ENCODE assay signal across 8 mouse cellular contexts in the genomic region with DNA sequence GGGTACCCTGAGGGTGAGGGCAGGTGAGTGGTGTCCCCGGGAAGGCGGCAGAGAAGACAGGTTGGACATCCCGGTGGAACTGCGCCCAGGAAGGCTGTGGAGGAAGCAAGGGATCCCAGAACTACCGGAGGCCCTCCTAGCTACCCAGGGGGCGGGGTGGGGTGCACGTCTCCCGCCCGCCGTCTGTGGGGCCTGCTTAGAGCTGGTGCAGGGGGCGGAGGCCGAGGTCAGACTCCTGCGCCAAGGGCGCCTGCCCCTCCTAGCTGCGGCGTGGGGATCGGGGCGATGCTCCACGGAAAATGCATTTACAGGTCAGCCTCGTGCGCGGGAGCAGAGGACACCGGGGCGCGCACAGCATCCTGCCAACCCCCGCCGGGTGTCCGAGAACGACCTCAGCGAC. TPM values are rescaled to one million over a fixed set of nuclear protein-coding genes. Genes with fewer than 3 reads are reported as not detected.
A peak's percentile ranks its signal among the peaks of the same experiment; 100 is the strongest.
DNase-seq lines count a peak whose midpoint lies in the region; ATAC-seq and TF ChIP-seq lines count a peak whose summit lies in the region.

No protein-coding gene starts in this region.

- H3K4me2 ChIP-seq in heart, embryonic 16.5 days (ENCODE audit: low read depth, low read length): peak overlapping the region; percentile 87
- peak overlapping the region; percentile 92 for H3K4me2 ChIP-seq in lung, embryonic 15.5 days

- peak overlapping the region; percentile 73 for H3K9ac ChIP-seq in heart, embryonic 16.5 days (ENCODE audit: low read length)
- H3K9ac ChIP-seq in lung, embryonic 15.5 days: peak overlapping the region; percentile 66

- no peak overlapping the region for H3K27ac ChIP-seq in bone marrow macrophage, adult 2 months (ENCODE audit: insufficient read depth, low read depth, low read length)
- H3K27ac ChIP-seq in heart, embryonic 16.5 days (ENCODE audit: low read length): peak overlapping the region; percentile 49
- peak overlapping the region; percentile 66 for H3K27ac ChIP-seq in lung, embryonic 15.5 days
- H3K27ac ChIP-seq in thymus, adult 2 months (ENCODE audit: control insufficient read depth, insufficient read depth, low read length): no peak overlapping the region

- no peak for TF ChIP-seq CTCF in bone marrow macrophage, adult 2 months (IDR thresholded peaks at IDR 0.05; ENCODE audit: low read depth, low read length)
- no peak for TF ChIP-seq CTCF in thymus, adult 2 months (IDR thresholded peaks at IDR 0.05; ENCODE audit: borderline replicate concordance, control insufficient read depth, extremely low read depth, insufficient read depth, low read length, poor library complexity)

- H3K36me3 ChIP-seq in heart, embryonic 16.5 days (ENCODE audit: control insufficient read depth, insufficient read depth): no peaks in the 10 kb centered on the region
- no peaks in the 10 kb centered on the region for H3K36me3 ChIP-seq in lung, embryonic 15.5 days
- no peaks in the 10 kb centered on the region for H3K36me3 ChIP-seq in thymus, adult 2 months (ENCODE audit: control insufficient read depth, insufficient read depth, low read length)

- DNase-seq in kidney, postnatal 10 days: peak; percentile 51
- no peak for DNase-seq in kidney, adult 18-20 months
- DNase-seq in thymus, adult 2 months: peak; percentile 60
- DNase-seq in testis, postnatal 14 days (ENCODE audit: low spot score): no peak
- no peak for DNase-seq in right cerebral cortex, adult 18-20 months

- WGBS in heart, embryonic 16.5 days: under 1% methylated on average over 30 of the region's 30 CpGs
- WGBS in lung, embryonic 15.5 days: 2% methylated on average over 30 of the region's 30 CpGs
- under 1% methylated on average over 30 of the region's 30 CpGs for WGBS in thymus, adult 2 months

- no peak for TF ChIP-seq POLR2A in bone marrow macrophage, adult 2 months (IDR thresholded peaks at IDR 0.05; ENCODE audit: borderline replicate concordance, low read depth, low read length)
- TF ChIP-seq POLR2A in thymus, adult 2 months (IDR thresholded peaks at IDR 0.05; ENCODE audit: control insufficient read depth, extremely low read depth, insufficient read depth, low read length, poor library complexity): no peak

- no peaks in the 10 kb centered on the region for H3K9me3 ChIP-seq in heart, embryonic 16.5 days (replicated peaks; ENCODE audit: control insufficient read depth, low read length)
- no peaks in the 10 kb centered on the region for H3K9me3 ChIP-seq in lung, embryonic 15.5 days

- H3K4me1 ChIP-seq in bone marrow macrophage, adult 2 months (ENCODE audit: control insufficient read depth, insufficient read depth, low read length): 0 out of 2 replicates have a peak, but pooled peaks cover 2% of the 10 kb centered on the region
- H3K4me1 ChIP-seq in heart, embryonic 16.5 days (ENCODE audit: control insufficient read depth, insufficient read depth, low read length): peaks cover 32% of the 10 kb centered on the region
- H3K4me1 ChIP-seq in lung, embryonic 15.5 days: peaks cover 33% of the 10 kb centered on the region
- H3K4me1 ChIP-seq in thymus, adult 2 months (replicated peaks; ENCODE audit: control insufficient read depth, insufficient read depth, low read length): peaks cover 49% of the 10 kb centered on the region

- ATAC-seq in heart, embryonic 16.5 days (replicated peaks; ENCODE audit: extremely low read depth, insufficient read depth, low FRiP score): 0 out of 2 replicates have a peak, but pooled peaks have one; percentile 10
- ATAC-seq in lung, embryonic 15.5 days (ENCODE audit: borderline replicate concordance, extremely low read depth, low FRiP score, low TSS enrichment): peak; percentile 16; the same call in 1 of the 2 replicates

- H3K27me3 ChIP-seq in heart, embryonic 16.5 days (ENCODE audit: control insufficient read depth, insufficient read depth, low read length): no peaks in the 10 kb centered on the region
- peaks cover 3% of the 10 kb centered on the region; the same call in 1 of the 2 replicates for H3K27me3 ChIP-seq in lung, embryonic 15.5 days
- H3K27me3 ChIP-seq in thymus, adult 2 months (ENCODE audit: control insufficient read depth, insufficient read depth, low read length): no peaks in the 10 kb centered on the region

- H3K4me3 ChIP-seq in bone marrow macrophage, adult 2 months (ENCODE audit: insufficient read depth, low read length): peak overlapping the region; percentile 70
- H3K4me3 ChIP-seq in heart, embryonic 16.5 days (ENCODE audit: low read length): peak overlapping the region; percentile 65
- peak overlapping the region; percentile 65 for H3K4me3 ChIP-seq in lung, embryonic 15.5 days
- peak overlapping the region; percentile 82 for H3K4me3 ChIP-seq in thymus, adult 2 months (ENCODE audit: control insufficient read depth, insufficient read depth, low read length)

RNA-seq across cellular contexts. Expression of gene N4bp3, which starts 0.4 kb away (rescaled TPM):
- 8.7 and 9.8 TPM in 2 replicates for polyA plus RNA-seq in bone marrow macrophage, adult 2 months (2012; ENCODE audit: insufficient read depth, insufficient read length, missing spikeins)
- 21.6 and 25.8 TPM in 2 replicates for polyA plus RNA-seq in heart, embryonic 16.5 days (2015; fragmentation: Nextera tagmentation; extraction: Ambion mirVana)
- polyA plus RNA-seq in lung, embryonic 15.5 days (2015; fragmentation: Nextera tagmentation; extraction: Ambion mirVana): 46.2 and 46.6 TPM in 2 replicates
- 22.7 and 25.5 TPM in 2 replicates for polyA plus RNA-seq in thymus, adult 2 months (2012; rRNA removed)

RNA-seq across cellular contexts. Expression of gene D930048N14Rik, which starts 0.5 kb away (rescaled TPM):
- polyA plus RNA-seq in bone marrow macrophage, adult 2 months (2012; ENCODE audit: insufficient read depth, insufficient read length, missing spikeins): 8.1 and 9.2 TPM in 2 replicates
- polyA plus RNA-seq in heart, embryonic 16.5 days (2015; fragmentation: Nextera tagmentation; extraction: Ambion mirVana): 1.3 and 1.9 TPM in 2 replicates
- polyA plus RNA-seq in lung, embryonic 15.5 days (2015; fragmentation: Nextera tagmentation; extraction: Ambion mirVana): 2.7 and 3.9 TPM in 2 replicates
- polyA plus RNA-seq in thymus, adult 2 months (2012; rRNA removed): 15.8 and 16.6 TPM in 2 replicates

RNA-seq across cellular contexts. Expression of gene Rmnd5b, which starts 14.6 kb away (rescaled TPM):
- 42.4 and 43.7 TPM in 2 replicates for polyA plus RNA-seq in bone marrow macrophage, adult 2 months (2012; ENCODE audit: insufficient read depth, insufficient read length, missing spikeins)
- polyA plus RNA-seq in heart, embryonic 16.5 days (2015; fragmentation: Nextera tagmentation; extraction: Ambion mirVana): 37.1 and 38.2 TPM in 2 replicates
- 43.7 and 43.8 TPM in 2 replicates for polyA plus RNA-seq in lung, embryonic 15.5 days (2015; fragmentation: Nextera tagmentation; extraction: Ambion mirVana)
- 123 and 125 TPM in 2 replicates for polyA plus RNA-seq in thymus, adult 2 months (2012; rRNA removed)

RNA-seq across cellular contexts. Expression of gene Nhp2, which starts 30.7 kb away (rescaled TPM):
- polyA plus RNA-seq in bone marrow macrophage, adult 2 months (2012; ENCODE audit: insufficient read depth, insufficient read length, missing spikeins): 33.9 and 38.8 TPM in 2 replicates
- polyA plus RNA-seq in heart, embryonic 16.5 days (2015; fragmentation: Nextera tagmentation; extraction: Ambion mirVana): 77.9 and 88.1 TPM in 2 replicates
- polyA plus RNA-seq in lung, embryonic 15.5 days (2015; fragmentation: Nextera tagmentation; extraction: Ambion mirVana): 126 and 144 TPM in 2 replicates
- polyA plus RNA-seq in thymus, adult 2 months (2012; rRNA removed): 69.3 and 70.8 TPM in 2 replicates

RNA-seq across cellular contexts. Expression of gene 0610009B22Rik, which starts 38.4 kb away (rescaled TPM):
- 39.2 and 40.0 TPM in 2 replicates for polyA plus RNA-seq in bone marrow macrophage, adult 2 months (2012; ENCODE audit: insufficient read depth, insufficient read length, missing spikeins)
- polyA plus RNA-seq in heart, embryonic 16.5 days (2015; fragmentation: Nextera tagmentation; extraction: Ambion mirVana): 66.3 and 75.5 TPM in 2 replicates
- 98.9 and 99.4 TPM in 2 replicates for polyA plus RNA-seq in lung, embryonic 15.5 days (2015; fragmentation: Nextera tagmentation; extraction: Ambion mirVana)
- polyA plus RNA-seq in thymus, adult 2 months (2012; rRNA removed): 7.5 and 10.1 TPM in 2 replicates

Comparison
In these comparisons a context has a peak if more than half of its experiments do, and no peak if none do; other contexts are left out.
1. DNase-seq: peak in kidney, postnatal 10 days (single experiment) and thymus, adult 2 months (single experiment); none in kidney, adult 18-20 months (single experiment), testis, postnatal 14 days (single experiment) and right cerebral cortex, adult 18-20 months (single experiment).
2. H3K27ac ChIP-seq: peak in heart, embryonic 16.5 days (single experiment) and lung, embryonic 15.5 days (single experiment); none in bone marrow macrophage, adult 2 months (single experiment) and thymus, adult 2 months (single experiment).
3. Peak in every context shown above with its lines, with median percentiles within 50 percentile points of each other: H3K4me3 ChIP-seq.